Mouse (Mus musculus) liver, adult (tissue): ENCODE measurements around the gene Fam131a.

Experiments used
- GATA4 ChIP-seq: IDR thresholded peaks from 2 replicates; pipeline ENCODE4 v1.6.1; 2014; ENCODE audit warnings: mild to moderate bottlenecking, low read length; ENCODE audit not compliant: insufficient replicate concordance

Fam131a gene

GRCm38 (mm10) chr16:20717978-20718670 is 25.1 kb downstream of the Fam131a start:
- TF ChIP-seq GATA4: no peak

GRCm38 (mm10) chr16:20721808-20722207 is 28.8 kb downstream of the Fam131a start:
- no peak for TF ChIP-seq GATA4

DNA sequence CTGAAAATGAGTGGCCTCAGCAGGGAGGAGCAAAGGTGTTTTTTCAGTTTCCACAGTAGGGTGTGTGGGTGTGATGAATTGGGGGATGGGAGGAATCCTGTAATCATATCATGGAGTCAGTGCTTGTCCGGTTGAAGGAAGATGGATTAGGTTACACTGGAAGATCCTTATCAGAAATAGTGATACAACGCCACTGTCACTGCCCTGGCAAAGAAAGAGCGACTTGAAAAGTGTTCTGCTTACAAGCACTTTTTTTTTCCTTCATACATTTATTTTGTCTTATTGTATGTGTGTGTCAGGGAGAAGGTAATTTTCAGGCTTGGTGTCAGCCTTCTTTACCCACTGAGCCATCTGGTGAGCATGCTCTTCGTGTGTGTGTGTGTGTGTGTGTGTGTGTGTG is 29.7 kb downstream of the Fam131a start:
- TF ChIP-seq GATA4: no peak

DNA sequence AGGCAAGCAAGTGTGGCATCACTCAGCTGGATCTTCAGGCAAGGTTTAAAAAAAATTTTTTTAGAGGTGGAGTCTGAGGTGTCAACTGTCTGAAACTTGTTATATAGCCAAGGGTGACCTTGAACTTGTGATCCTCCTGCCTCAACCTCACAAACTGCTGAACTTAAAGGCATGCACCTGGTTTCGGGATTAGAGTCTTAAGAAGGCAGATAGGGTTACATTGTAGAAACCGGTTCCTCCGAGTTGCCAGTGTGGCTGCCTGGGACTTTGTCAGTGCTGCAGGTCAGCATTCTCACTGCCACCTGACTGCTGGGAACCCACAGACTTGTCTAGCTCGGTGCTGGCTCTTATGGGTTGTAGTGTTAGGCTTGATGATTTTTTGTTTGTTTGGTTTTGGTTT is 30.2 kb downstream of the Fam131a start:
- TF ChIP-seq GATA4: no peak

DNA sequence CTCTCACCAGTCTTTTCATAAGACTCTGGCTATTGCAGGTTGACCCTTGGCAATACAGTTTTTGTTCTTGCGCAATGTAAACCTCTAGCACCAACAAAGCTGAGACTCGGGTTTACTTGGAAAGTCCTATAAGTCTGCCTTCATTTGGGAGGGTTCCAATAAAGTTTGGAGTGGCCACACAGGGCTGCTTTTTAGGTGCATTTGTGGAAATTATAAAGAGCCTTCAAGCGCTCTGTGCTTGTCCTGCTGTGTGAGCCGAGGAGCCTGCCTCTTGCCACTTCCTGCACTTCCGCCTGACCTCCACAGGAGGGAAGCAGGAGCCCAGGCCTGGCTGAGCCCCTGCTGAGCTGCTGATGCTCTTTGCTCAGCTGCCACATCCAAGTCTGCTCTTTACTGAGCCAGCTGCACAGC is 31.3 kb downstream of the Fam131a start:
- TF ChIP-seq GATA4: no peak

GRCm38 (mm10) chr16:20725321-20725720 is 32.3 kb downstream of the Fam131a start:
- TF ChIP-seq GATA4: no peak

- no peak for TF ChIP-seq GATA4
Measured at GRCm38 (mm10) chr16:20725750-20726149, 32.7 kb downstream of the Fam131a start.

DNA sequence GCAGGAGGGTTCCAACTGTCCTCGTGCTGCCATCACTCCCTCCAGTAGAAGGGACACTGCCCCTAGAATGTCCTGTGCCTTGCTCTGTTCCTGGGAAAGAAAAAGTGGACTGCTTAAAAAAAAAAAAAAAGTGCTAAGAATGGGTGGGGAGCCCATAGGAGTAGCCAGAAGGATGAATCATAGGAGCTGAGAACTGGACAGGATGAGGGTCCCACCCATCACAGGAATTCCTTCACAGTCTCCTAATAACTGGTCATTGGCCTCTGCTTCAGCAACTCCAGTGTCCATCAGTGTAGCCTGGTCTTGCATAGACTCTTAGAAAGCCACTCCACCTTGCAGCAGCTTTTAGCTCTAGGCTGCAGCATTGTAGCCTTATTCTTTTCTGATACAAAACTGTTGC is 33.3 kb downstream of the Fam131a start:
- no peak for TF ChIP-seq GATA4

GRCm38 (mm10) chr16:20730293-20730711 is 37.3 kb downstream of the Fam131a start:
- no peak for TF ChIP-seq GATA4

DNA sequence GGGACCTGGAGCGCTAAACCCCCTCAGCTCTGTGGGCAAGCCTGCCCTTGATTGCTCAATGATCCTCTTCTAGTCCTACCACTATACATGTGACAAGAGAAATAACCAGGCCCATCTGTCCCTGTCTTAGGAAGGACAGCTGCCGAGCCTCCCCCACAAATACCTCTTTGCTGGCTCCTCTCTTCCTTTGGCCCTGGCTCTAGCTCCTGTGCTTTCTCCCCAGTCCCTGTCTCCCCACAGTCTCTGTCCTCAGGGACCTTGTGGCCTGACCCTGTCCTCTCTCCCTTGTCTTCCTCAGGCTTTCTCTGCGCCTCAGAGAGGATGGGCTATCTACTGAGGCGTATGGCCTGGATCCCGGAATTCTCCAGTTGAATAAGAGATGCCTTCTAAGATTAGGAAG is 38.6 kb downstream of the Fam131a start:
- TF ChIP-seq GATA4: no peak

DNA sequence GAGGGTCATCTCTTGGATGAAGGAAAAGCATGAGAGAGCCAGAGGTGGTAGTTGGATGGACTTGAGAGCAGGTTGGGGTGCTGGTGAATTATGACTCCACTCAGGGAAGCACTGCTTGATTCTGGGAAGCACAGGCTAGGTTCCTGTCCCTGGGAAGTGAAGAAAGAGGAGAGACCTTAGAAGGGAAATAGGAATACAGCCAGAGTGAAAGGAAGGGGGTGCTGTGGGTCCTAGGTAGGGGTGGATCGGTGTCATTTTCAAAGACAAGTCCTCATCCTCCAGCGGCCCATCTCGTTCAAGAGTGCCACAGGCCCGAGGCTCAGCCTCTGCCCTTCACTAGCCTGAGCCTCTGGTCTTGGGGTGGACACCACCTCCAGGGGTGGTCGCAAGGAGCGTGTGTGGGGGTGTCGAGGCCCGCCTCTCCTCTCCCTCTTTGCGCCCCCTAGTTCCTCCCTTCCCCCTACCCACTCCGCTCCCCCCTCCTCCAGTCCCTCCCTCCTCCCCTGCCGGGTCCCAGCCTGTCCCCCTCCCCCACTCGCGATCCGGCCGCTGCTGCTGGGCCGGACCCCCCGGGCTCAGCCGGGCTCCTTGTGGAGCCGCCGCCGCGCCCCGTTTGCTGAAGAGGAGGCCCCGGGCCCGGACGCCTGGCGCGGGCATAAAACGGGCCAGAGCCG is 39.3 kb downstream of the Fam131a start:
- TF ChIP-seq GATA4: no peak

GRCm38 (mm10) chr16:20732925-20733730 is 40.1 kb downstream of the Fam131a start, which contains the start of gene Chrd:
Gene Chrd (plus strand): TSS chr16:20733127.
- no peak for TF ChIP-seq GATA4

GRCm38 (mm10) chr16:20733731-20734730 is 41.0 kb downstream of the Fam131a start, which contains the start of gene Thpo:
Gene Thpo (minus strand): TSS chr16:20734511.
- no peak for TF ChIP-seq GATA4

DNA sequence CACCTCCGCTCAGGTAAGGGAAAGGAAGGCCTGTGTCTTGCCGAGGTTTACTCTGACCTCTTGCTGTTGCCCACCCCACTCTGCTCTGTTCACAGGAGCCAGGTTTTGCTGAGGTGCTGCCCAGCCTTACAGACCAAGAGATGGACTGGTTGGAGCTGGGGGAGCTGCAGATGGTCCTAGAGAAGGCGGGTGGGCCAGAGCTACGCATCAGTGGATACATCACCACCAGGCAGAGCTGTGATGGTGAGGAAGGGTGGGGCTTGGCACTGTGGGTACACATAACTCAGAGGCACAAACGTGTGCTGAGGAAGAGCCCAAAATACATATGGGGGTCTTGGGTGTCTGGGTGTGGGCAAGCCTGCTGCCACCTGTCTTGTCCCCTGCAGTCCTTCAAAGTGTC is 42.6 kb downstream of the Fam131a start:
- no peak for TF ChIP-seq GATA4
